Mouse (Mus musculus) embryonic stem cell, embryonic (primary cell): Measurements from ENCODE around the gene Evi2.

Experiments used
- CTCF ChIA-PET, 4 experiments: fragments of 300-600 bp in 2 of 4; fragments of 350-600 bp in 2 of 4; sonication (Branson Sonifier 250); formaldehyde crosslinking; loops; one replicate each; lab custom pipeline; 2022; ENCODE audit warnings: inconsistent platforms in 2 of 4; lab: Charles Lee
- POLR2A ChIA-PET, 4 experiments: fragments of 300-600 bp in 2 of 4; fragments of 350-600 bp in 2 of 4; sonication (Branson Sonifier 250); formaldehyde crosslinking; loops; one replicate each; lab custom pipeline; 2022; ENCODE audit warnings: antibody characterized with exemption in 4 of 4, inconsistent platforms in 1 of 4; lab: Charles Lee

The Evi2 gene

GRCm38 (mm10) chr11:79484721-79485120 is 45.7 kb downstream of the Evi2 start:
- ChIA-PET CTCF (interaction anchor here in 1 of 4 experiments (0.5 kb wide), 1 partner anchor 13 kb away, joined by 3 read pairs; no protein-coding TSS in a partner anchor), POLR2A (no interaction called here)

GRCm38 (mm10) chr11:79483876-79484528 is 46.4 kb downstream of the Evi2 start:
- POLR2A ChIA-PET: interaction anchor here in 1 of 4 experiments (1.0 kb wide), 1 partner anchor 96 kb away, joined by 4 read pairs; no protein-coding TSS in a partner anchor

GRCm38 (mm10) chr11:79483392-79483791 is 47.0 kb downstream of the Evi2 start:
- ChIA-PET CTCF (no interaction called here), POLR2A (interaction anchor here in 1 of 4 experiments (1.0 kb wide), 1 partner anchor 97 kb away, joined by 4 read pairs; no protein-coding TSS in a partner anchor)

More at GRCm38 (mm10) chr11:79483876-79484528, 46.4 kb downstream of the Evi2 start:
- CTCF ChIA-PET: no interaction called here

- CTCF ChIA-PET: interaction anchor here in 1 of 4 experiments (0.6 kb wide), 1 partner anchor 904 kb away, joined by 4 read pairs; no protein-coding TSS in a partner anchor
- POLR2A ChIA-PET: interaction anchor here in 1 of 4 experiments (0.9 kb wide), 1 partner anchor 11 kb away, joined by 3 read pairs; no protein-coding TSS in a partner anchor
Observed at GRCm38 (mm10) chr11:79468097-79468496, 62.3 kb downstream of the Evi2 start.
